Mouse (Mus musculus): ENCODE measurements around the gene Ung. TPM values are rescaled to one million over a fixed set of nuclear protein-coding genes. Genes with fewer than 3 reads are reported as not detected.
A peak's percentile ranks its signal among the peaks of the same experiment; 100 is the strongest.

The Ung gene
- total and polyA plus RNA-seq, 2 experiments from 2014 or later = 13.8 to 14.0 TPM

DNA sequence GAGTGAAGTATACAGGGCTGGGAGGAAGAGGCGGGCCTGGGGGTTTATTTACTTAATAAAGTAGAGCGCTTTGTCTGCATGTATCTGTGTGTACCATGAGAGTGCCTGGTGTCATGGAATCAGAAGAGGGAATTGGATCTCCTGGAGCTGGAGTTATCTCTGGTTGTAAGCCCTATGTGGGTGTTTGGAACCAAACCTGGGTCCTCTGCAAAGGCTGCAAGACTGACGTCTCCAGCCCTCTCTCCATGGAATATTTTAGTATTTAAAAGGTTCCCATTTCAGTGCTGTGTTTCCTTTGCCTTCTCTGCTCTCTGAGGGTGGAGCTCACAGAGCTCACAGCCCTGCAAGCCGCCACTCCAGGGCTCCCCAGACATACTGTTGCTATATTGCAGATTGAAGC, 10.4 kb upstream of the Ung start:
- TF ChIP-seq CTCF (IDR thresholded peaks at IDR 0.05; ENCODE audit: low read depth) = no peak
- Histone ChIP-seq H3K4me1 (ENCODE audit: insufficient read depth, low read length) (no peaks in the 10 kb centered on the region), H3K36me3 (ENCODE audit: insufficient read depth, low read length) (peaks cover 47% of the 10 kb centered on the region), H3K4me3 (ENCODE audit: low read length) (no peak overlapping the region), H3K27ac (no peak overlapping the region), H3K9me3 (ENCODE audit: low read length) (no peaks in the 10 kb centered on the region), H3K27me3 (ENCODE audit: insufficient read depth, low read length) (no peaks in the 10 kb centered on the region), H3K4me2 (ENCODE audit: low read depth, low read length) (no peak overlapping the region), H3K9ac (replicated peaks; ENCODE audit: low read length) (no peak overlapping the region)
- ATAC-seq (no peak), DNase-seq (ENCODE audit: low spot score) (no peak)
- whole genome bisulfite sequencing = 85% methylated on average over 4 of the region's 4 CpGs

- DNase-seq (ENCODE audit: low spot score) (no peak), ATAC-seq (no peak)
- no peak overlapping the region for H3K4me3 ChIP-seq (ENCODE audit: low read length)
- no peak overlapping the region for H3K4me2 ChIP-seq (ENCODE audit: low read depth, low read length)
- H3K27ac ChIP-seq = no peak overlapping the region
- no peaks in the 10 kb centered on the region for H3K9me3 ChIP-seq (ENCODE audit: low read length)
- no peak for TF ChIP-seq CTCF (IDR thresholded peaks at IDR 0.05; ENCODE audit: low read depth)
- H3K9ac ChIP-seq (replicated peaks; ENCODE audit: low read length) = no peak overlapping the region
- H3K27me3 ChIP-seq (ENCODE audit: insufficient read depth, low read length) = no peaks in the 10 kb centered on the region
- no peaks in the 10 kb centered on the region for H3K4me1 ChIP-seq (ENCODE audit: insufficient read depth, low read length)
- peaks cover 26% of the 10 kb centered on the region for H3K36me3 ChIP-seq (ENCODE audit: insufficient read depth, low read length)
- 88% methylated on average over 3 of the region's 3 CpGs for WGBS
These were observed 4.2 kb upstream of the Ung start for GRCm38 (mm10) chr5:114126008-114126407.

DNA sequence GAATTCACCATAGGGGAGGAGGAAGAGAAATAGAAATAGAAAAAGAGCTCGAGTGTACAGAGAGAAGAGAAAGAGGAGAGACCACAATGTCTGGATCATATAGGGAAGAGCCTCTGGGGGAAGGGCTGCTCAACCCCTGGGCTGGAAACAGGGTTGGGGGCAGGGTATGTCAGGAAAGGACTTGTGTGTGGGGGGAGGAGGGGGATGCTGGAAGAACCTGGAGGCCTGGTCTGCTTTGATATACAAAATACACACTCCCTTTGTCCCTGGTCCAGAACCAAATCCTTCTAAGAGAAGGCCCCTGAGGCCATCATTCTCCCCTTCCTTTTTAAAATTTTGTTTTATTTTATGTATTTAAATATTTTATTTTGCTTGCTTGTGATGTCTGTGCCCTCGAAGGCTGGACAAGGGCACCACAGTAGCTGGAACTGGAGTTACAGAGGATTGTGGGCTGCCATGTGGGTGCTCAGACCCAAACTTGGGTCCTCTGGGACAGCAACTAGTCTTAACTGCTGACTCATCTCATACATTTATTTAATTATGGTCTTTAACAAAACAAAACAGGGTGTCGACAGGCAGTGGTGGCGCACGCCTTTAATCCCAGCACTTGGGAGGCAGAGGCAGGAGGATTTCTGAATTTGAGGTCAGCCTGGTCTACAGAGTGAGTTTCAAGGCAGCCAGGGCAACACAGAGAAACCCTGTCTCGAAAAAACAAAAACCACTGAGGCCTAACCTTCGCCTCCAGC, 3.5 kb upstream of the Ung start:
- Histone ChIP-seq H3K9me3 (ENCODE audit: low read length) (no peaks in the 10 kb centered on the region), H3K9ac (replicated peaks; ENCODE audit: low read length) (no peak overlapping the region), H3K27me3 (ENCODE audit: insufficient read depth, low read length) (no peaks in the 10 kb centered on the region), H3K4me3 (ENCODE audit: low read length) (no peak overlapping the region), H3K27ac (no peak overlapping the region; the same call in 1 of the 2 replicates), H3K4me2 (ENCODE audit: low read depth, low read length) (peak overlapping the region; percentile 87), H3K4me1 (ENCODE audit: insufficient read depth, low read length) (no peaks in the 10 kb centered on the region; the same call in 1 of the 2 replicates), H3K36me3 (ENCODE audit: insufficient read depth, low read length) (peaks cover 20% of the 10 kb centered on the region)
- ATAC-seq (no peak), DNase-seq (ENCODE audit: low spot score) (no peak)
- 84% methylated on average over 7 of the region's 7 CpGs for WGBS
- TF ChIP-seq CTCF (IDR thresholded peaks at IDR 0.05; ENCODE audit: low read depth) = no peak

- DNase-seq (ENCODE audit: low spot score) (peak; percentile 88), ATAC-seq (peak; percentile 27; the same call in 1 of the 2 replicates)
- TF ChIP-seq CTCF (IDR thresholded peaks at IDR 0.05; ENCODE audit: low read depth) = peak; percentile 97
- under 1% methylated on average over 68 of the region's 69 CpGs for WGBS
- Histone ChIP-seq H3K9me3 (ENCODE audit: low read length) (no peaks in the 10 kb centered on the region), H3K36me3 (ENCODE audit: insufficient read depth, low read length) (peaks cover 10% of the 10 kb centered on the region), H3K27me3 (ENCODE audit: insufficient read depth, low read length) (no peaks in the 10 kb centered on the region), H3K27ac (peak within 1 kb of the TSS; percentile 87), H3K4me1 (ENCODE audit: insufficient read depth, low read length) (no peaks in the 10 kb centered on the region; the same call in 1 of the 2 replicates), H3K9ac (replicated peaks; ENCODE audit: low read length) (peak within 1 kb of the TSS; percentile 74), H3K4me3 (ENCODE audit: low read length) (peak within 1 kb of the TSS; percentile 63), H3K4me2 (ENCODE audit: low read depth, low read length) (peak within 1 kb of the TSS; percentile 87)
These were observed 2.5 kb upstream of the Ung start, which contains the start of gene Alkbh2 for GRCm38 (mm10) chr5:114127374-114128349. TSS of gene Alkbh2 (minus strand) at chr5:114128218.

GRCm38 (mm10) chr5:114129550-114130210, 506 bp upstream of the Ung start:
- Histone ChIP-seq H3K9ac (replicated peaks; ENCODE audit: low read length) (no peak overlapping the region), H3K27ac (no peak overlapping the region), H3K27me3 (ENCODE audit: insufficient read depth, low read length) (no peaks in the 10 kb centered on the region), H3K36me3 (ENCODE audit: insufficient read depth, low read length) (no peaks in the 10 kb centered on the region), H3K4me3 (ENCODE audit: low read length) (peak overlapping the region; percentile 80), H3K4me1 (ENCODE audit: insufficient read depth, low read length) (no peaks in the 10 kb centered on the region; the same call in 1 of the 2 replicates), H3K4me2 (ENCODE audit: low read depth, low read length) (peak overlapping the region; percentile 98), H3K9me3 (ENCODE audit: low read length) (no peaks in the 10 kb centered on the region)
- 81% methylated on average over 15 of the region's 15 CpGs for WGBS
- ATAC-seq = no peak
- DNase-seq (ENCODE audit: low spot score) = no peak
- TF ChIP-seq CTCF (IDR thresholded peaks at IDR 0.05; ENCODE audit: low read depth) = no peak
